Mouse (Mus musculus) fibroblast of lung, adult 2 months (primary cell): ENCODE measurements around the gene Hs3st3a1.

Experiments
- DNase-seq: peaks from one replicate; pipeline ENCODE4 v3.0.0-alpha.2; 2011; ENCODE audit warnings: low read depth

The Hs3st3a1 gene

DNA sequence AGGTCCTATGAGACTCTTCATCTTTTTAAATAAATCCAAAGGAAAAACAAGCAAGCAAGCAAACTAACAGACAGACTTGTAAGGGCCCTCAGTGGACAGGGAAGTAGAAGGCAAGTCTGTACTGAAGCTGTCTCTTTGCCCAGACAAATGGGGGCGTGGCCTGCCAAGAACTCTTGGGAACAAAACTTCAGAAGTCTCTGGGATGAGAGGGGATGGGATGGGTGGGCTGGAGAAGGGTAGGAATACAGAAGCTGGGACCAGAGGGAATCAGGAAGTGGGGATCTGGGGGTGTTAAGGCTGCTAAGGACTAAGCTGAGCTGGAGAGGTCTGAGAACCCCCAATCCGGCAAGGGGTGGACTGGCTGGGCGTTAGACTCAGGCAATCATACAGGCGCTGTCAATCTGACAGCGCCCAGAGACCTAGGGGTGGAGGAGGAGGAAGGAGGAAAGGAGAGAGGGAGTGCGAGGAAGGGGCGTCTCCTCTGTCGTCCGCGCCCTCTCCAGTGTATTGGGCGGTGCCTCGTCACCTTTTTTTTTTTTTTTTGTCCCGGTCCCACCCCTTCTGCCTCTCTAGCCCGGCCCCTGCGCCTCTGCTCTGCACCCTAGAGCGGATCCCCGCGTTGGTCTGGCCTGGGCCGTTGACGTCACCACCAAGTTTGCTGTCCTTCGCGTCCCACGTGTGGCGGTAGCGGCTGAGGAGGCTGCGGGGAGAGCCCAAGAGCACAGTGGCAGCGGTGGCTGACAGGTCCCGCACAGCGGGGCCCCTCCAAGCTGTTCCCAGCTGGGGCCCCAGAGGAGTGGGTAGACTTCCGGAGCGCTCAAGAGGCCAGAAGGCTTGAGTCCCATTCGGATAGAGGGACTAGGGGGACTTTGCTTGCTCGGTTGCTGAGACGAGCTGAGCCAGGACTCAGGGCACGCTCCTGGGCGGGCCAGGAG lies at the start of gene Hs3st3a1:
Gene Hs3st3a1 (plus strand): TSS at position 722 of the 935 bp plus-strand sequence.
- DNase-seq, result no peak

DNA sequence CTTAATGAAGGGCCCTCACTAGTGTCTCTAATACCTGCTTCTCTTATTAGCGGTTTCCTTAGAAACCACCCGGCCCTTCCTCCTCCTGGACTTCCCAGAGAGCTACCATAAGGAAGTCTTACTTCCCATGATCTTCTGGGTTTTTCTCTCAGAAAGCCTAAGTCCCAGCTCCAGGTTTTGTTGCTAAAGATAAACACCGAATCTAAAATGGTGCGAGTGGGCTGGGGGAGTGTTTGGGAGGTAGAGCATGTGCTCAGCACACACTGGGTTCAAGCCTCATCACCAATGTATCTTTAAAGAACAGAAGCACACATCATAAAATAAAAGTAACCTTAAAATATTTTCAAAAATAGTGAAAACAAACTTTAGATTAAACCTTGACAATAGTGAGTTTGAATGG lies 48.8 kb upstream of the Hs3st3a1 start:
- no peak for DNase-seq

DNA sequence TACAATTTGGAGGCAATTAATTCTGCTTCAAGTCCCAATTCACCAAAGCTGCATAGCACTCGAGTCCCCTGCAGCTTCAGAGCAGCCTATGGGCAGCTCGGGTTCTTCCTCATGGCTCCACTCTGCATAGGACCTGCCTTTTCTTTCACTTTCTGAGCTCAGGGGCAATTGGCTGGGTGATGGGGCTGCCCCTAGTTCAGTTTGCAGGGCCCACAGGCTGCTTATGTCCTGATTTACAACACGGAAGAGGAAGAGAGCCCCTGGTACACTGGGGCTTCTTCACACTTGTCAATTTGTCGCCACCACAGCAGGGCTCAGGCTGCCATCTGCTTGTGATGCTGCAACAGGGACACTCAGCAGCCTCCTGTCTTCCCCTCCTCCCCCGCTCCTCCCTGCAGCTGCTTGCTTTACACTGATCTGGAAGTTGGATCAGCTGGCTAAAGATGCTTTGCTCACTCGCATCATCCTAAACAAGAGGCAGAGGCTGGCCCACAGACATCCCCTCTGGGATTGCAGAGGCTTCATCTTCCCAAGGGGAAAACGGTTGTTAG lies 38.7 kb upstream of the Hs3st3a1 start:
- no peak for DNase-seq

DNA sequence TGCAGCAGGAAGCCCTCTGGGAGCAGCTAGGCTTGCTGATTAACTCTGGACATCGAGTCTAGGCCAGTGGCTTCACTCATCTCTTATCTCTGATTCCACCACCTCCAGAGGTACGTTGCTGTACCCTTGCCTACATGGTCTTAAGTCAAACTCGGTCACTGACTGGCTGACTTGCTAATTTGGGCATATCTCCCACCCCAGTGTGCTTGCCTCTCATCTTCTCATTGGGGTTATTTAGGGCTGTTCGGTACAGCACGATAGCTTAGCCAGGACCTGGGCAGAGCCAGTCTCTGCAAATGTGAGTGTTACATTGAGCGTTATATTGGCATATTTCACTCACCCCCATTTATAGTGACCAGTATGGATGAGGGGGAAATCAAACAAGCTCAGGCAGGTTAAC lies 38.2 kb upstream of the Hs3st3a1 start:
- DNase-seq, result no peak

DNA sequence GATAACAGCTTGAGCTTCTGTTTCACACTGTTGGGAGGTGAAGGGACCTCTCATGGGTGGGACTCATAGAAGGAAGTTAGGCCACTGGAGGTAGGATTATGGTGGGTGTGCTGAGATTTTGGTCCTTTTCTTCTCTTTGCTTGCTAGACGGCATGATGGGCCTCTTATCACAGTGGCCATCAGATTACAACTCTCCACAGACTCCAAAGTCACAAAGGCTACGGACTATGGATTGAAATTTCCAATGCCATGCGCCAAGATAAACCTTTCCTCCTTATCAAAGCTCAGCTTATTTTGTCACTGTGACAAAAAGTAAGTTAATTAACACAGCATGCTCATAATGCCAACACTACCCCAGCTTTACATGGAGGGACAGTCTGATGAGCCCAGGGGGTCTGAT lies 37.5 kb upstream of the Hs3st3a1 start:
- no peak for DNase-seq

DNA sequence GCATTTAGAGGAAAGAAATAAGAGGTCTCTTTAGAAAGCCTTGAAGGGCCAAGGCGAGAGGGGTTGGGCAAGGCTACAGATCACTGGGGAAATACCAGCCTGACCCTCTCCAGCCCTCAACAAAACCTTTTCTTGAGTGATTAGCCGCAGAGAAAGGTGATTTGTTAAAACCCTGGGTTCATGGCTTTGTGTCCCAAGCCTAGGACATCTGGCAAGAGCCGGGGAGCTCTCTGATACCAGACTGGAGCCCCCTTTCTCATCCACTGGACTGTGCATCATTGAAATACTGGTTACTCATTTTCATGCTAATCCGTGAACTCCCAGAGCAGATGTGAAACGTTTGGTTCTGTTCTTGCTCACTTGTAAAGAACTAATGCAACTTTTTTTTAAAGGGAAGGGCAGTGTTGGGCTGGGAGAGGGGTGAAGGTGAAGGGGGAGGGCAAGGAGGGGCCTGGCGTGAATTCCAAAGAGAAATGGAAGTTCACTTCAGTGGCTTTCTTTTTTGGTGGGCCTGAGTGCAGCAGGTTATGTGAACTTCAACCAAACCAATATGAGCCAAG lies 34.5 kb upstream of the Hs3st3a1 start:
- no peak for DNase-seq

DNA sequence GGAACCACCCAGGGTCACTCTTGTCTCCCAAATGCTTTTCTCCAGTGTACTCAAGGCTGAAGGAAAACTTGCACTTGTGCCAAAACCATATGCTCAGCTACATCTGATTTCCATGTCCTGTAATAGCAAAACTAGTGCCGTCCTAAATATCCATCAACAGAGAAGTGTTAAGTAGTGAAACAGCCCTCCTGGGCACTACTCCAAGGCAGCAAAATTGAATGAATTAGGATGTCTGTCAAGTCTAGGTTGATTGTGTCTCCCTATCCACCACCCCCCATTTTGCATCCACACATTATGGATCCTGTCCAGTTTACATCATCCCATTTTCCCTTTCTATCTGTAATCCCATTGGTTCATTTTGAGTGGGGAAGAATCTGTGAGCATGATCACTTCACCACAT lies 16.2 kb upstream of the Hs3st3a1 start:
- no peak for DNase-seq

DNA sequence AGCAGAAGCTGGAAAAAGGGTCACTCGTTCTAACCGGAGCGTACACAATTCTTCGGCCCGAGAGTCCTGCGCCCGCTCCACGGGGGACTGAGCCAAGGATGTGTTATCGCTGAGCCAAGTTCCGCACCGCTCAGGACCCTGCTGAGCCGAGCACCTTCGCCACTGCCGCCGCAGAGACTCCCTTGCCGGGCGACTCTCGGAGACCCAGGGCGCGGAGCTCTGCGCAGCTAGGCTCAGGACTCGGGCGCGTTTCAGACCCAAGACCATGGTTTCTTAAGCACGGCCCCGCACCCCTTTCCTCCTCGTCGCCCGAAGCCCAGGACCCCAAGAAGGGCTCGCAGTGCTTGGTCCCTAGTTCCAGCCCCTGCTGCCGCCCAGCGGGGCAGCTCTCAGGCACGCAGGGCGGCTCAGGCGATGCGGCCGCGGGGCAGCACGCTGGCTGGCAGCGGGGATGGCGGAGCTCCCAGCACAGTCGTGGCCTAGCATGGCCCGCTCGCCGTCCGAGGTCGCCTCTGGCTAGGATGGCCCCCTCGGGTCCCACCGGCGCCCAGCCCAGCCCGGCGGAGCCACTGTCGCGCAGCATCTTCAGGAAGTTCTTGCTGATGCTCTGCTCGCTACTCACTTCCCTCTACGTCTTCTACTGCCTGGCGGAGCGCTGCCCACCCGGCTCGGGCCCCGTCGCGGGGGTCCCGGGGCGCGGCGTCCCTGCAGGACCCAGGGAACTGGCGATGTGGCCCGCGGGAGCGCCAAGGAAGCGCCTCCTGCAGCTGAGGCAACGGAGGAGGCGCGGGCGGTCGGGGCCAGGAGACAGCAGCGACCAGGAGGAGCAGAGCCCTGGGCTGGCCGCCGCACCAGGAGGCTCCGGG lies 647 bp downstream of the Hs3st3a1 start:
- no peak for DNase-seq

DNA sequence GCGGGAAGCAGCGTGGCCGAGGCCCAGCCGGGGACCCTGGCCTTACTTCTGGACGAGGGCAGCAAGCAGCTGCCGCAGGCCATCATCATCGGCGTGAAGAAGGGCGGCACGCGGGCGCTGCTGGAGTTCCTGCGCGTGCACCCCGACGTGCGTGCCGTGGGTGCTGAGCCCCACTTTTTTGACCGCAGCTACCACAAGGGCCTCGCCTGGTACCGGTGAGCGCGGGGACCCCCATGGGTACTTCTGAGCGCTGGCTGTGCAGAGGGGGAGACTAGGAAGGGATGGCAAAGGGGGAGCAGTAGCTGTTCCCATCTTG lies 1.2 kb downstream of the Hs3st3a1 start, which contains the start of gene F930015N05Rik:
Gene F930015N05Rik (minus strand): TSS at position 242 of the 316 bp plus-strand sequence.
- DNase-seq, result no peak

DNA sequence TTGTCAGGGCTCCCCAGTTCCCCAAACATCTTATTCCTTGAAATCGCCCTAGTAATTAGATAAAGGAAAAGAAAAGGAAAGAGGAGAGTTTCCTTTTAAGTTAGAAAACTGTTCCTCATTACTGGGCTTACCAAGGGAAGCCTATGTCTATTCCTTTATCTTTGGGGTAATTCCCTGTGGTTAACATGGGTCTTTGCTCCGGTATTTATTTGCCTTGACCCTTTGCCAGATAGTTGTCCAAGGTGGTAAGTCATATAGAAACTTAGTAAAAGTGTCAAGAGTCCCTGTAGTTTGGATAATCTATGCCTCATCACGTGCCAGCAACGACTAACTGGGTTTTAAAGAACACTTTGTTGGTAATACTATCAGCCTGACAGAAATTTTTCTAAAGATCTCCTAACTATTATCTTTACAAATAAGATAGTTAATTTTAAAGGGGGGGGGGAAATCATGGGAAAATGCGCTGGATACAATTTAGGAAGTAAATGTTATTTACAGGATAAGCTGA lies 1.7 kb downstream of the Hs3st3a1 start:
- no peak for DNase-seq

DNA sequence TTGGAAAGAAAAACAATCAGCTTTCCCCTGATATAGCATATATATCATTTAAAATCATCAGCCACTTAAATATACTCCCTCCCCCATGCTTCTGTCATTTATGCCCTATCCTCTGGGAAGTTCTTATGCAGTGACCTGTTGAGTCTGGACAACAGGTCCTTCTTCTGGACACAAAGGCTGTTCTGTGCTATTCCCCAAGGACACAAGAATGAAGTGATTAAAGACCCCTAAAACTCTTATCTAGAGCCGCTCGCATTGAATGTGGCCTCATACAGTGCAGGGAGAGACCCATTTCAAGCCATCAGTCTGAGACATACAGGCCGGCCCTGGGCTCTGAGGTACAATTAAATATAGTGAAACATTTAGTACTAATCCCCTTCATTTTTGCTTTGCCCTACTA lies 2.6 kb downstream of the Hs3st3a1 start:
- no peak for DNase-seq

DNA sequence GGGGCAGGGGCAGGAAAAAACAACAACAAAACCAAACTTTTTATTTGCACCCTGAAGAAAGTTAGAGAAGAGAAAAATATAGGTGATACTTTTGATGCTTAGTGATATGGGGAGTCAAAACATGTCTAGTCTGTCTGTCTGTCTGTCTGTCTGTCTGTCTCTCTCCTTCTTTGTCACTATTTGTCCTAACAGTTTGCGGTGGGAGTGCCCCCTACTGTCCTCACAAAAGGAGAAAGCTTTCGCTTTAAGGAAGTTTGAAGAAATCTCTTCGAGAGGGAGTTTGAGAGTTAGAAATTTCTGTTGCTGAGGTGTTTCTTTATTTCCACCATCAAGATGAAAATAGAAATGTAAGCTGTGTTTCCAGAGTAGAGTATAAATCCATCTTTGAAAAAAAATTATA lies 3.8 kb downstream of the Hs3st3a1 start:
- DNase-seq, result no peak

DNA sequence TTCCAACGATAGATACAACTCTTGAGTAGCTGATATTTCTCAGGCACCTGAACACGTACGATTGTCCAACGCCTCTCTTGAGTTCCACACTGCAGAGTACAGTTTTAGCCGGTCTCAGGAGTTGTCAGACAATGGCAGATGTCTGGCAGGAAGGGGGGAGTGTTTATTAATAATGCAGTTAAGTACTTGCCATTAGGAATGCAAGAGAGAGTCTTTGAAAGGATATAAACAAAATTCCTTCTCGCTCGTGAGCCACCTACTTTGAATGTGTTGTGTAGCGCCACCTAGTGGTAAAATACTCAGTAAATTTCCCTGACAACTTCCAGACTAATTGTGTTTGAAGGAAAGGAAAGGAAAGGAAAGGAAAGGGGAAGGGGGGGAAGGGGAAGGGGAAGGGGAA lies 7.0 kb downstream of the Hs3st3a1 start:
- no peak for DNase-seq

DNA sequence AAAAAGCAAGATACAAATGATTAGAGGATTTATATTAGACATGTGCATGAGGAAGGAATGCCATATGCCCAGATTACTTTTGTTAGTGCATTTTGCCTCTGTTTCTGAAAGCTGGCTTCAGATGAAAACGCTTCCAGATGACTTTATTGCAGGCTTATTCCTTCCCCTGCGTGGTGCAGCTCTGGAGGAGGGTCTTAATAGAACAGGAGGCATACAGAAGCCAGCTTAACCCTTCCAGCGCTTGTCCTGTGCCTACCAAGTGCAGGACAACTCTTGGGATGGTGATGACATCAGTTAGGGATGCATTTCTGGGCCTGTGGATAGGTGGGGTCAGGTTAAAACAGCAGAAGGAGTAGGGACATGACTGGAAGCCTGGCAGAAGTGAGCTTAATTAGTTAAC lies 7.6 kb downstream of the Hs3st3a1 start:
- DNase-seq, result no peak

DNA sequence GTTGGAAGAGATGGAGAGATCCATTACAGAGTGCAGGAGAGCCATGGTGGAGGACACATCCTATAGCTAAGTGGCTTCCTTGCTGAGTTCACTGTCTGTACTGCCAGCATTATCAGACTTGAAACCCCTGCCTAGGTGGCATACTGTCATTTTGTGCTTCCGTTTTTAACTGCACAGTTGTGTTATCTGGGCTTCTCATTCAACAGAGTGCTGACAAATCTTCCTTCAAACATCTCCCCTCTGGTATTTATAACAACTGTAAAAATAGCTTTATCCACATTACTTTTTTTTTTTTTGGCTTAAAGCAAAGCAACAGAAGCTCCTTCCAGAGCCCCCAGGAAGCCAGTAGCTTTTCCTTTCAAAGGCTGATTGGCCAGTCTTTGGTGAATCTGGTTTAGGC lies 10.1 kb downstream of the Hs3st3a1 start:
- no peak for DNase-seq

DNA sequence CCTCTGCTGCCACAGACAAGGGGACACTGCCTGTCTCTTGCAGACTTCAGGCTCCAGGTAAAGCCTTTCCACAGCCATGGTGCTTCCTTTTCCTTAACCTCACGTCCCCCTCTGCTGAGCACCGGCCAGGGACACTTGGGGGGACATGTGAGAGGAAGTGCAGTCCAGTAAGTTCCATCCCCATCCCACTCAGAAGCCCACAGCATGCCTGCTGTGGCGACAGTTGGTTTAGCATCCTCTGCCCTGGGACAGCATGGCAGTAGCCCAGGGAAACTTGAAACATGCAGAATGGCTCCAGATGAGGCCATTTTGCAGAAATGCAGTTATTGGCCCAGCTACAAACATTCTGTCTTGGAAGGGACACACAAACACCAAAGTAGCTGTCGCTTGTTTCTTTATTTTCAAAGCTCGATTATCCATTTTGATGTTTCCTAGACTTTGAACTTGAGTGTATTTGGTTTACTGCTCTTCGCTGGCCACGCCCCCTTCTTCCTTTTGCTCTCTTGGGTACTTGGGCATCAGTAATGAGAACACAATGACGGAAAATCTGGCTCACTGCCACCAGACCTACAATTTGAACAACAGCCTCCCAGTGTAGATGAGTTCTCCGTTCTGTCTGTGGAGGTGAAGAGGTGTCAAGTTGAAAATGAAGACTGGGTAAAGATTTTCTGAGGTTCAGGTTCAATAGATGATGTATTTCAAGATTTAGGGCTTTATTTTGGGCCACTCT lies 13.6 kb downstream of the Hs3st3a1 start:
- no peak for DNase-seq

DNA sequence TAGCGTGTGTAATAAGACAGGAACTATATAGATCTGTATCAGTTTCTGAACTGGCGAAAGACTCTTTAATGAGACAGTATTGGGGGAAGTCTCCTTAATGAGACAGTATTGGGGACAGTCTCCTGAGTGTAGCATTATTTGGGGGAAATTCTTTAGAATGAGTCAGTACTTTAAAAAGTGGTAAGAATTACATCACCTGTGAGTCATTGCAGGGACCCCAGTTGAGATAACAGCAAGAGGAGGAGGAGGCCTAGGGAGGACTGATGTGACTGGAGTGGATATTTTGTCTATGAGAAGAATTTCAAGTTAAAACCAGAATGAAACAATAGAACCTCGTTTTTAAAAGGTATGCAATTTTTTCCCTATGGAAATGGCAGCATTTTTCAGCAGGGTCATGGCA lies 26.6 kb downstream of the Hs3st3a1 start:
- DNase-seq, result no peak

DNA sequence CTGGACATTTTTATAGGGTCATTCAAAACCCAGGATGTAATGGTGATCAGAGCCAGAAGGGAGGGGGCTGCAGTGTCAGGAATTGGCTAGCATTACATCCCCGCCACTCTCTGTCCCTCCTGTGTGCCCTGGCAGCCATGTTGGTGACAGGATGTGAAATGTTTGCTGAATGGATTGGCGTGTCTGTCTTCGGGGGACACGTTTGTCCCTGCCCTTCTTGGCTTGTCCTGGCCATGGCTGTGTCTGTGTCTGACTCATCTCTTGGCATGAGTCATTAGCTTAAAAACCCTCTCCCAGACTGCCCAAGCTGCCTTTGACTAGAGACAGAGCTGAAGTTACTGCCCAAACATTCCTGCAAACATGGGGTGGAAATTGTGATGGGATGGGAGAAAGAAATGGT lies 33.6 kb downstream of the Hs3st3a1 start:
- DNase-seq, result no peak

DNA sequence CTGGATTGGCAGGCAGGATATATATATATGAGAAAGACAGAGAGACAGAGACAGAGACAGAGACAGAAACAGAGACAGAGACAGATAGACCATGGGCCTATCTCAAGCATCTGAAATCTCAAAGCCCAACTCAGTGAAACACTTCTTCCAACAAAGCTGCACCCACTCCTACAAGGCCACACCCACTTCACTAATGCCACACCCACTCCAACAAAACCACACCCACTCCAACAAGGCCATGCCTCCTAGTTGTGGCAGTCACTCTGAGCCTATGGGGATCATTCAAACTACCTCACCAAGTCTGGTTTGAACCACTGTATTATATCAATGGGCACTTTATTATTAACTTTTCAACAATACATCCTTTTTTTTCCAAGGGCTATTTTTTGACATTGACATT lies 35.6 kb downstream of the Hs3st3a1 start:
- DNase-seq, result no peak

DNA sequence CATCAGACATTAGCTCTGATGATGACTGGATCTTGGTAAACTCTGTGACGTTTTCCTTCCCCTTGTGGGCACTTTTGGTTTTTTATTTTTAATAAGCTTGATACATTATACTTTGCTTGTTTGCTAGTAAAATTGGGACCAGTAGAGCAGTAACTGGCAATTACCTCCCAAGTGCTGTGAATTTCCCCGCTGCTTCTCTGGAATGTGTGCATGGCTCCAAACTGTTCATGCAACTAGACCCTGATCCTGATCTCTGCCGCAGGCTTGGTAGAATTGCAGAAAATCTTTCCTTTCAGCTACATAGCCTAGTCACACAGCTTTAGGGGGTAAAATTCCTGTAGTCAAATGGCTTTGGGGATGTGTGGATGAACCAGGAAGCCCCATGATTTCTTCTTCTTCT lies 38.5 kb downstream of the Hs3st3a1 start:
- DNase-seq, result no peak

DNA sequence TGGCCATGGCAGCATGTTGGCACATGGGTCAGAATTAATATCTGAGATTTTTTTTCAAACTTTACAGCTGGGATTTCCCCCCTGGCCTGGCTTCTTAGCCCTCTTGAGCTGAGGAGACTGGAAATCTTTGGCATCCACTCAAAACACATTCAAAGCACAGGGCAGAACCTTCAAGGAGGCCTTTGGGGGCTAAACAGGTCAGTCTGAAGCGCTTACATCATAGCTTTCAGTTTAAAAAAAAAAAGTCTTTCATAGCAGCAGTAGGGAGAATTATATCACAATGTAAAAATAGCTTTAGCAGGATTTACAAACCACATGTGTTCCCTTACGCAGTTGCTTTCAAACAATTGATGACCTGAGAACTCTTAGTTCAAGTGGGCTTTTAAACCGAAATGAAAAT lies 46.3 kb downstream of the Hs3st3a1 start:
- DNase-seq, result no peak
